Mouse (Mus musculus) heart, adult 18-20 months (tissue): Measurements from ENCODE around the gene Ckap2l. TPM values are rescaled to one million over a fixed set of nuclear protein-coding genes. Genes with fewer than 3 reads are reported as not detected.

Source experiments
- DNase-seq, 2 experiments: peaks; one replicate each; pipeline ENCODE4 v3.0.0; 2021 to 2022; ENCODE audit warnings: mixed read lengths in 1 of 2
- total RNA-seq, 2 experiments: library from RNA; stranded (reverse); gene quantifications; 2 replicates each; pipeline ENCODE4 v1.2.3; 2021

Gene Ckap2l
- total RNA-seq, 2 experiments from 2014 or later = 0.39 to 0.42 TPM

DNA sequence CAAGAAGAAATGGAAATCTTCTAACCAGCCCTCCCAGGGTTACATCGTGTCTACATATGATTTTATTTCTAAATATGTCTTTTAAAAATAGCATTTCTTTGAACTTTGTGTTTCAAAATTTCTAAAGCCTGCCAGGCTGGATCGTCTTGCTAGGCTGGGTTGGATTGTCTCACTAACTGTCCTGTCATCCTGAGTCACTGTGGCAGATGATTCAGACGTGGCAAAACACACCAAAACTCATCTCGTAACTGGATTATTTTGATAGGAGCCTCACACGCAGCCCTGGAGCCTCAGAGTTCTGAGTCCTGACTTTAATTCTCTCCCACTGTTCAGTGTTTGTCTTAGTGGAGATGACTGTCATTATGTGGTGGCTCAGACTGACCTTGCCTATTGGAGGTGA, 33.9 kb downstream of the Ckap2l start:
- DNase-seq = no peak

DNA sequence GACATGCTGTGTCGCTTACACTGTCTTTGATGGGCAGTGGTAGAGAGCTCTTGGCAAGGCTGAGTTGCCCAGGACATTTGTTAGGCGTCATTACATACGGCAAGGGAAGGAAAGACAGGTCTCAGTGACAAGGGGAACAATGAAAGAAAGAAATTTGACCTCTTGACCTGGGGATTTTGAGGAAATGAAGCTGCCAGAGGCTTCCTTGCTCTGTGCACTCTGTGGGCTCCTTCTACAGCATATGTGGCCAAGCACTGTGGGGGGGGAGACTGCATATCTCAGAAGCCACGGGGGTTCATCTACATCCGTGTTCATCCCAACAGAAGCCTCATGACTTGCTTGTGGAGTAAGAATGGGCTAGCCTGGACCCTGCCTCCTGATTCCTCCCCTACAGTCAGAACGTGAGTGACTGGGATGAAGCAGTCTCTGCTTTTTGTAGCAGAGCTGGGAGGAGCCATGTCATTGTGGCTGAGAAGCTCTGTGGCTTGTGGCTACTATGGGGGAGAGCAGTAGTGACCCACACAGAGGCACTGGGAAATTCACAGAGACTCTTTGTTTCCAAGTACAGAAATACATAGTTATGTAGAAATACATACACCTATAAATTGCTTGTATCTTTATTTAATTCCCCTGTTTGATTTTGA, 35.7 kb downstream of the Ckap2l start:
- DNase-seq = no peak

DNA sequence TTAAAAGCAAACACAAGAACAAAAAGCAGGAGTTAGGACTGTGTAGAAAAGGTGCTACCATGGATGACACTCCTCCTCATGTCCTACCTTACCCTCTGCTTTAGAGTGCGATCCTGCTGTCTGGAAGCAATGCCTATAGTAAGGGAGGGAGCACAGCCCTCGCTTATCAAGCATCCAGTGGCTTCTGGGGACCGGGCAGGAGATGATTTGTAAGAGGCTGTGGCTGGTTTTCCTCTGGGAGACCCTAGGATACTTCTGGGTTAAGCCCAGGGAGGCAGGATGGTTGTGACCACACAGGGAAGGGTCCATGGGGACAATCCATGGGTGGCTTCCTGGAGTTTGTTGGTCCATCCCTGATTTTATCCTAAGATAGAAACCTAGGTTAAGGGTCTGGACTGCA, 36.4 kb downstream of the Ckap2l start:
- no peak for DNase-seq

DNA sequence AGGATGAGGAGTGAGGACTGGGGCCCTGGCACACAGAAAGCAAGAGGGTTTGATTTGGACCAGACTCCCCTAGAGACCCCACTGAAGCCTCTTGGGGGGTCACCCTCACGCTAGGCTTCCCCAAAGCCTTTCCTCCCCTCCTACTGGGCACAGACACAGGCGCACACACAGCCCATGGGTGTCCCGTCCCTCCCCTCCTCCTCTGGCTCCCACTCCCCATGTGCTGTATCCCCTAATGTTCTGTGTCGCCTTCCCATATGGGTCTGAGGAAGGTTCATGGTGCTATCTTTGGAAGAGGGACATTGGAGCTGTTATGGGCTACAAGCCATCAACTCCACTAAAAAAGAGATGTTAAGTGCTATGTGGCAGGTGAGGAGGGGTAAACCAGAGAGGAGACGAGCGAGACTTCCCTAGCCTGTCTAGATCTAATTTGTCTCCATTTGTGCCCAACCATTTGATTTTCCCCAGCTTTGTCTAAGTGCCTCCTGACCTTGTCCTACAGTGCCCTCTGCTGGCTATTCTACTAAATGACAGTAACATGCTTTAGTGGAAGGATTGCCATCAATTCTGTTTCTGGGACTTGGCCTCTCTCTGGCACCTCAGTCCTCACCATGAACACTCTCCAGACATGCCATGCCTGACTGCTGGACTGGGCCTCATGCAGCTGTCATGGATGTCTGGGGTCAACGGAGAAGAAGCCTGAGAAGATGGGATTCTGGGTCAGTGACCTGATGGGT, 38.4 kb downstream of the Ckap2l start:
- peak; percentile 68 to 86 for DNase-seq

DNA sequence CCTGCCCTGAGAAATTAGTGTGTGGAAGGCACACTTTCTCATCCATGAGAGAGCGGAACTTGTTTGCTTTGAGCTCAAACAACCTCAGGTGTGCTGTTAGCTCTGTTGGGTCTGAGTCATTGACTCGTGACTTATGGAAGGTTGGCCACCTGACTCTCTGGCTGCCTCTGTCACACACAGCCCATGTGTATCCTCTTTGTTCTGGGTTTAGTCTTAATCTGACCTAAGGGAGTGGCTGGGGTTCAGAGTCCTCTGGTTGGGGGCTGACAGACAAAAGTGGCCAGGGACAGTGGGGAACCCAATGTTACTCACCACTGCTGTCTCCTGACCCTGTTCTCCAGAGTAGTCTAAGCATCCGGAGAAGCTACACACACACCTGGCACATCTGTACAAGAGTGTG, 39.0 kb downstream of the Ckap2l start:
- DNase-seq = no peak

DNA sequence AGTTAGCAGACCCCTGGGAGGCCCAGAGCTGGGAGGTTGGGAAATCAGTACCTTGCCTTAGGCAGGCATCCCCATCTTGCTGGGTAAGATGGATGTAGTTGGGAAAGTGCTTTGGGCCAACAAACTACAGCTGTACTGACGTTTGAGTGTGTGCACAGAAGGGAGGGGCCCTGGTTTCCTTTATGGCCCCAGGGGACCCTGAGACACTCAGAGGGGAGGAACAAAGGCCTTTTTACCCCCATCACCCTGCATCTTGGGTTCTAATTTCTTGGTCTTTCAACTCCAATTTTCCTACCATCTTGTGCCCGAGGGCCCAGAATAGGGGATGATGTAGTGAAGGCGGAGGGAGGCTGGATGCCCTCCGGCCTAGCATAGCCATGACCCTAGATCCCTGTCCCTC, 41.0 kb downstream of the Ckap2l start:
- DNase-seq = no peak

DNA sequence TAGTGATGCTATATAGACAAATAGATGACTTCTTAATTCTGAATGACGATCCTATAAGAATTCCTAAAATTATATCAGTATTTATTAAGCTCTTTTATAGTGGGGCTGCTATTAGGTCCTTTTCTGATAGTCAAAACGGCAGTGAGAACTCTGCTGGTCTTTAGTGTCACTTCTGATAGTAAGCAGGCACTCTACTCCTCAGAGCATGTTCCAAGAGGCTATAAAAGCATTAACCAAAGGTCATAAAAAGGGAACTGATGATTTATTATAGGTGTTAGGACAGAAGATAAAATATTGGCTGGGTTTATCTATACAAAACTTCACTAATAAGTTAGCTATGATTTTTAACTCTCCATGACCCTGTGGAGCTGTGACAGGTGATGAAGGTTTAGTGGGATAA, 42.9 kb downstream of the Ckap2l start:
- DNase-seq = no peak

DNA sequence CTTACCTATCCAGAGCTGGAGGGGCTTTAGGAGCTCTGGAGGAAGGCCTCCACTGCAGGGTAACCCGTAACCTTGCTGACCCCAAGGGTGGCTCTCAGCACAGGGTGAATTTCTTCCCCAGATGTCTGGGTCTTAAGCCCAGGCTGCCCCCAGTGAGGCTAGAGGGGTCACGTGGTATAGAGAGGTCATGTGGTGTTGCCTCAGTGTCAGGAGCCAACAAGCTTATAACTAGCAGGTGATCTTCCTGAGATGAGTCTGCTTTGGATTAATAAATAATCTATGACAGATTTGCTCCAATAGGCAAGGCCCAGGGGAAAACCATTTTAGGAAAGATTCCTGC, 43.4 kb downstream of the Ckap2l start:
- DNase-seq = no peak

DNA sequence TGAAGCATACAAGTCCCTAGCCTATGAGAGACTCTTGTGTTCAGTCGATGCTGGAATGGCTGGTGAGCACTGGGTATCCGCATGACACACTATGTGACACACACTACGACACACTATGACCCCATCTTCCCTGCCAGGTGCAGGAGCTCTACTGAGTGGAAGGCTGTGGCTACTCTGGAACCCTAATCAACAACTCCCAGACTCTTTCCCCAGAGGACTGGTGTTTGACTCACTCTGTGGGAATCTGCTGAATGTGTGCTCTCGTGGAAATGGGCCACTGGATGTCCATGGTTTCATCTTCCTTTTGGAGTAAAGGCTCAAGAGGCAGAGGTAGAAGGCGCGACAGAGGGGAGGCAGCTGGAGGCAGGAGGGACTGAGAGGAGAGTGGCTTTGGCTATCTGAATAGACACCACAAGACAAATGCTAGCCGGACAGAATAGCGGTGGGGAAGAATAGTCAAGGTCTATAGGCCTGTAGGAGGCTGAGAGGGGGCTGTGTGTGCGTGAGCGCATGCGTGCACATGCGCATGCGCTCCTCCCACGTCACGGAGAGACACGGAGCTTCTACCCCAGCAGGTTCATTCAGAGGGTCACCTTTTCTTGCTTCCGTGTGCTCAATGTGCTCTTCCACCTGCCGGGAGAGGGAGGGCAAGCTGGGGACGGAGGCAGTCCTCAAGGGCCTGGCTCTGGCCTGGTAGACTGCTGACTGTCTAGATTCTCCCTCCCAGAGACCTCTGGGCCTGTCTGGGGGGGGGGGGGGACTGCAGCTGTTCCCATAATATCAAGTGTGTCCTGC, 44.0 kb downstream of the Ckap2l start:
- DNase-seq = no peak

DNA sequence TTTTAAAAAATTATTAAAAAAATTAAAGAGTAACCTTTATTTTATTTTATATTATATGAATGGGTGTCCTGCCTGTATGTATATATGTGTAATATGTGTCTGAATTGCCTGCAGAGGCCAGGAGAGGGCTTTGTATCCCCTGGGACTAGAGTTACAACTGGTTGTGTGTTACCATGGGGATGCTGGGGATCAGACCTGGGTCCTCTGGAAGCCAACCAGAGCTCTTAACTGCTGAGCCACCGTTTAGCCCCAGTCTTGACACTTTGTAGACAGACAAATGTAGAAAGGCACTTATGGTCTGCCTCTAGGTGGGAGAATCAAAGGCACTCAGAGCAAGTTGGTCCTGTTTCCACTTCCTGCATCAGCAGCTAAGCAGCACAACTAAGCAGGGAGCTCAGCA, 47.7 kb downstream of the Ckap2l start:
- DNase-seq = no peak

DNA sequence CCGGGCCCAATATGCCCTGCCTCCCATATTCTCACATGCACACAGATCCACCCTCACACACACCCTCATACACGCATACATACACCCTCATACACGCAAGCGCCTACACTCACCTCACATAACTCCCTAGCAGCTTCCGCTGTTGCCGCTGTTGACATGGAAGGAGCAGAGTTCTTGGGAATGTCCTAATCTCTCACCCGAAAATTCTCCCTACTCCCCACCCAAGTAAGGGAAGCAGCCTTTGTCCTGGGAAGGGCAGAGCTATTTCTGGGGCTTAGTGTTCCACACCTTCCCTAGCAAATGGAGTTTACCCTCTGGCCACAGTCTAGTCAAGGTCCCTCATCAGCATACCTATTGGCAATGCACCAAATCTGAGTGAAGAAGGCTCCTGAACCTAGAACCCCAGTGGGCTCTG, 49.3 kb downstream of the Ckap2l start:
- no peak for DNase-seq

DNA sequence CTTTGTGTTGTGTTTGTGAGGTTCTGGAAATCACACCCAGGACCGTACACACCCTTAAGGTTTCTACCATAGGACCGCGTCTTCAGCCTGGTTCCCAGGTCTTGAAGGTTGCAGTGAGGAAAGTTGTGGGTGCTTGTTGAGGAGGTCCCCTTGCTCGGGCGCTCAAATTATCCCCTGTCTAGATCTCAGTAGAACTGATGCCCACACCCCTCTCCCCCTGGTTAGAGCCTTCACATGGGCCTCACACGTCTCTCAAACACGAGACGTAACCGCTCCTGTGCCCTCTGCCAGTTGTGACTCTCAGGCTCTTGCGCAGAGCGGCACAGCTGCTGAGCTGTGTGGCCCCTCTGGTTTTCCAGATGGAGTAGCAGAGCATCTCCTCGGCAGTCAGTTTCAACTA, 50.1 kb downstream of the Ckap2l start:
- no peak for DNase-seq

DNA sequence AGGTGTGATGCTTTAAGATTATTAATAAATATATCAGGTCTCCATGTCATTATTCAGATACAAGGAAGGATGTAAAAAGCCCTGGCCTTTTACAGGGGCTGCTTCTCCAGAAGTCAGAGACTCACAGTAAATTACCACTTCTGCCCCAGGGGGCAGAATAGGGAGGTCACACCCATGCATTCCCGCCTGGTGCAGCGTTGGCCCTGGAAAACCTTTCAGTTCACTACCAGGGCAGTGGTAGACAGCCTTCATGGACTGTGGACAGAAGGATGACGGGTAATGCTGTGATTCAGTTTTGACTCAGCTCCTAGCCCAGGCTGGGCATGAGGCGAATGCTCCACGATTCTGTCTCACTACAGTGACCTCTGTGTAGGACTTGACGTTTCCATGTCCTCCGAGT, 50.6 kb downstream of the Ckap2l start:
- DNase-seq = no peak

DNA sequence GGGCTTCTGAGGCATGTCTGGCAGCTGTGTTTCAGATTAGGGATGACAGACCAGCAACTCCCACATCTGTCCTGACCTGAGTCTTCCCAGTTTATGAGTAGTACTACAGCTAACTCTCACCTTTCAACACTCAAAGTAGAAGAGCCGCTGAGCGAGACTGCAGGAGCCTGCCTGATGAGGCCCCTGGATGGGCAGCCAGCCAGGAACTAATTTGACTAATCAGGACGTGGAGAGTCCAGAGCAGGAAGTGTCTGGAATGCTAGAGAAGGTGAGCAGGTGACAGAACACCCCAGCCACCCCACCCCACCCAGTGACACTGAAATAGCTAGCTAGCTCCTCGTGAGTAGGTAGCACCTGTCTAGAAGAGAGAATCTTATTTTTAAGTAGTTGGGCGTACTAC, 51.4 kb downstream of the Ckap2l start:
- no peak for DNase-seq

DNA sequence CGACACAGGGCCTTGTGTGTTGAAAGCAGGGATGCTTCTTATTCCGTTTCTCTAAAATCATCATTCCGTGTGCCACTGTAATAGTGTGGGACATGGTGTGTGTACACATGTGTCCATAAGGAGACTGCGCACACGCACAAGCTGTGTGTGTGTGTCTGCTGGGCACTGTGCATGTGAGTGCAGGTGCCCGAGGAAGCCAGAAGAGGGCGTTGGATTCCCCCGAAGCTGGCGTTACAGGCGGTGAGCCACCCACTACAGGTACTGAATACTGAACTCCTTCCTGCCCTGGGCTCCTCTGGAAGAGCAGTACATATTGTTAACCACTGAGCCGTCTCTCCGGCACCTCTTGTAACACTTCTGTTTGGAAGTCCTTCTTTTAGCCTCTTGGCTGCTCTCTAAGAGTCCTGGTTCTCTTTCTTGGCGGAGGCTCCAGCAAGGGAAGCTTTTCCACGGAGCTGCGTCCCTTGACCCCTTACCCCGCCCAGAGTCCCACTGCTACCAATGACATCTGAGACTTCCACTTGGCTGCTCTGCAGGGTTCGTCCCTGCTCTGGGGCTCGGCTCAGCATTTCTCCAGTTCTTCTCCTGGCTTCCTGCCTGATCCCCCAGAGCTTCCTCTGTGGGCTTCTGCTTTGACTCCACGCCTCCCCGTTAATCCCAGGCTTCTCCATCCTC, 52.4 kb downstream of the Ckap2l start:
- peak in 1 of 2 experiments; percentile 51 for DNase-seq

DNA sequence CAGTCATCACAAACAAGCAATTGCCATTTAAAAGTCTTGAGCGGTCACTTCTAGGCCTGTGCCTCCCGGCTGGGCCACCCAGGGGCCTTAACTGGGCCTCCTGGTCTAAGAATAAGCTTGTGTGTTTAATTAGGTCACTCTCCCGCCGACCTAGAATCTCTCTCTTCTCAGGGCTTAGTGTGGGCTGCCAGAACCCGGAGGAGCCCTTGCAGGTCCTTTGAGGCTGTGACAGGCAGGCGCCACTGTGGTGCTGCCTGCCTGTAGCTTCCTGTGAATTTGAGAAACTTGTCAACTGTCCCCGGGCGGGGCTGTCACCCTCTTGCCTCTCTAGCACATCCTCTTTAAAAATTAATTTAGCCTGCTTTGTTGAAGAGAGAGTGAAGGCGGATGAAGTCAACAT, 53.2 kb downstream of the Ckap2l start:
- DNase-seq = peak in 1 of 2 experiments; percentile 21

DNA sequence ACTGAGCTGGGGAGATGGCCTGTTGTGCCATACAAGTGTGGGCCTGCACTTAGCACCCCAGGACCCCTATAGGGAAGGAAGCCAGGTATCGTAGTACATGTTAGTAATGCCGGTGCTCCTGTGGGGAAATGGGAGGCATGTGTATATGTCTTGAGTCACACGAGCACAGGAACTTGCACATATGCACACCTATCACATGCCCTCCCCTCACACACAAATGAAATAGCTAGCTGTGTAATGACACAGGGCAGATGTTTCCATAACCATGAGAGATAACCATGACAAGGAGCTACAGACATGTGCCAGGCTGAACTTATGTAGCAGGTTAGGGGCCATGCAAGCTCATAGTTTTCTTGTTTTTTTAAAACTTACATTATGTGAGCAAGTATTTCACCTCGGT, 54.0 kb downstream of the Ckap2l start:
- no peak for DNase-seq

DNA sequence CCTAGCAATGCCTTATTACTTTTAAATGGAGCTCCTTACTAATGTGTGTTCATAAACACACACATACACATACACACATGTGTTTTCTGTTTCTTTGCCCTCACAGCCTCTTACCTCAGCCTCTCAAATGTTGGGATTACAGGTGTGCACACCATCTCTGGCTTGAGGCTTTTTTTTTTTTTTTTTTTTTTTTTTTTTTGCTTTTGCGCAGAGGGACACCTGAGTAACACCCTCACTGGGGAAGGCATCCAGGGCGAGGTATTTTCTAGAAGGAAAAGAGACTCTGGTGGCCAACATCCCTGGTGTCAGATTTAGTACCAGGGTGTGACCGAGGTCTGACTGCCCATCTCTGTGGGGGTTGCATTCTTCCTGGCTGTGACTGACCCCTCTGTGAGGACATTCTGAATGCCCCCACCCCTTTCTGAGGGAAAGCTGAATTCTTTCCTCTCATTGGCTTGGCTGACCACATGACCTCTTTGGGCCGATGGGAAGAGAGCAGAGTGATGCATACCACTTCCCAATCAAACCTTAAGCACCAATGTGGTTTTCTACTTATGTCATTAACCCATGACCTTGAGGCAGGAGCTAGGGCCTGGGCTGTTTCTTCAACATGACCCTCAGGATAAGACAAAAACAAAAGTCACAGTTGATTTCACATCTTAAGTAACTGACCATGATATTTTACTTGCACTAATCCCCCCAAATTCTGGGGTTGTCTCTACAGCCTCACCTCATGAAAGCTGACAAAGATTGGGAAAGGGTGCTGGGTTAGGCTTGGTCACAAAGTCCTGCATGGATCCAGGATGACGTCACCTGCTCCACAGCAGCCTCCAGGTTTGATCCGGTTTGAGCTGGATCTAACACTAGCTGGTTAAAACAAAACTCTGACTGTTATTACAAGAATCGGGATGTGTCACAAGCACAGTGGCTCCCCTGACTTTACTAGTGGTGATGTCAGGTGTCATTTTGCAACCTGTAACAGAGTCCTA, 54.9 kb downstream of the Ckap2l start:
- DNase-seq = no peak

DNA sequence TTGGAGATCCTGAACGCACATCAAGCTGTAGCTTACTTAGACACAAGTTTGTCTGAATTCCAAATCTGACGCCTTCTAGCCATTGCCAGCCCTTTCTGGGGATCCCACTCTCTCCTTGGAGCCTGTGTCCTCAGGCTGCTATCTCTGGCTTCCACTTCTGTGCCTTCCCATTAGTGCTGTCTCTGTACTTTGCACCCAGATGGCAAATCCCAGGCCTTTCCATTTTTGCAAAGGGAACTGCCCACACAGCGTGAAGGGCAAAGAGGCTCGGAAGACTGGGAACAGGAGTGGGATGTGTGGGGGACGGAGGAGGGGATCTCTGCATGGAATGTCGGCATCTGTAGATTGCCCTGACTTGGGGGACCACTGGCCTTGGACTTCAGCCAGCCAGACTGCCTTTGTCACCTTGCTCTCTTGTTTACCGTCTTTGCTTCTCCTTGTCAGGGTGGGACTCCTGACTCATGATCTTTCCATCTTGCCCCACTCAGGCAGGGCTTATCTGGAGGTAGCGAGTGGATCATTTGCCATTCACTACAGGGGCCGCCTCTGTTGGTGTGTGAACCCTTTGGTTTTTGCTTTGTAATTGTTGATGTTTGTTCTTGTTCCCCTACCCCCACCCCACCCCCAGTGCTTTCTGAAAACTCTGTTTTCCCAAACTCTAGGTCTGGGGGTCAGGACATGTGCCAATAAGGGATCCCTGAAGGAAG, 56.1 kb downstream of the Ckap2l start:
- DNase-seq = no peak

DNA sequence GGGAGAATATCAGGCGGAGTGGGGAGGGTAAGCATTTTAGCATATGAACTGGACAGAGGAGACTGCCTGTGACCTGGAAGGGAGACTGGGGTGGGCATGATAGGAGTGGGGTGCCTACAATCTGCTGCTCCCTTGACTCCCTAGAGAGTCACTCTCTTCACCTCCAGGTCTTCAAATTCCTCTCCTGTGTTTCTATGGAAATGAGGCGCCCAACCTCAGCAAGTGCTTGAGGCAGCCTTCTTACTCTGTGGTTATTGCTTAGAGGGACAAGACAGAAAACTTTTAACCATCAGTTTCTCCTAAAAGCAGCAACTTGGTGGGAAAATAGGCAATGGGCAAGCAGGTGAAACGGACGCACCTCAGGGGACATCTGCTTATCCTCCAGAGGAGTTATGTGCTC, 60.5 kb downstream of the Ckap2l start:
- no peak for DNase-seq

DNA sequence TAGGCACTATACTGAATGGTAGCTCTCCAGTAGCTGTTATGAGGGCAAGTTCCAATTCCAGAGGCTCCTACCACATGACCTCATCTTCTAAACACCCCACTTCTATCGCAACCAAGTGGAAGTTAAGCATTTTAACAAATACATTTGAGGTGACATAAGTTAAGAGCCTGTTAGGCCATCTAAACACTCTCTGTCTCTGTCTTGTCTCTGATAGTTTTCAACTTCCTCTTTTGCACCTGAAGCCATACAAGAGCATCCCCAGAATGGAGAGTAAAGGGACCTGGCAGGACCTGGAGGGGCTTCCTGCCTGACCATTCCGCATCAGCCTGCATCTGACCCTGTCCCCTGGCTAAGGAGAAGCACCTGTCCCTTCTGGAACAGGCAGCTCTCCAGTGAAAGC, 62.3 kb downstream of the Ckap2l start:
- no peak for DNase-seq
